Mouse (Mus musculus): Measurements from ENCODE around the gene Rnf148. TPM values are rescaled to one million over a fixed set of nuclear protein-coding genes. Genes with fewer than 3 reads are reported as not detected.

Rnf148 gene
- polyA plus RNA-seq, 1 experiment from 2014 or later: not detected

Other genes starting within 250 kb of the Rnf148 start
- gene Rnf133, start 4.8 kb downstream of the Rnf148 start, polyA plus RNA-seq (2015; fragmentation: Nextera tagmentation; extraction: Ambion mirVana): not detected in 2 replicates
- 1.3 and 2.0 TPM in 2 replicates for gene Cadps2, start 184.3 kb upstream of the Rnf148 start, polyA plus RNA-seq (2015; fragmentation: Nextera tagmentation; extraction: Ambion mirVana)

Measured in heart, embryonic 15.5 days (tissue).